Mouse (Mus musculus) layer of hippocampus, postnatal 14 days (tissue): ENCODE results near the gene Tex44. TPM values are rescaled to one million over a fixed set of nuclear protein-coding genes. Genes with fewer than 3 reads are reported as not detected.
A peak's percentile ranks its signal among the peaks of the same experiment; 100 is the strongest.

ENCODE experiments used
- DNase-seq, 2 experiments: peaks; one replicate each; pipeline ENCODE4 v3.0.0; 2021 to 2022; ENCODE audit warnings: low spot score in 2 of 2, mixed read lengths in 1 of 2
- total RNA-seq, 2 experiments: library from RNA; stranded (reverse); gene quantifications; 2 replicates each; pipeline ENCODE4 v1.2.3; 2021

Gene Tex44
- total RNA-seq, 2 experiments from 2014 or later: not detected

DNA sequence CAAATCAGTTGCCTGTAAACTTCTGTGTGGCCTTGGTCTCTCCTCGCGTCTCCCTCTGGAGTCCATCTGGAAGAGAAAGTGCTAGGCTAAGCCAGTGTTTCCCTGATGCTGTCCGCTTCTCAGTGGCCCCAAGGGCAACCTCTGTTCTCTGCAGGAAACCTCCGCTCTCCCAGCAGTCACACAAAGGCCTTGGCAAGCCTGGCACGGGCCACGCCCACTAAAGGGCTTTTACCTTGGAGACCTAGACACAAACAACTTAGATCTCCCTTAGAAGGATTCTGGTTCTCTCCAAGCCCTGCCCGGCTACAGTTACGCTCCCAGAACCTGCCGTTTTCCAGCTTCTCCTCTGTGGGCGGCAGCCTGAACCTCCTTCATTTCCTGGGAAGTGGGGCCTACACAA, 5.1 kb upstream of the Tex44 start:
- no peak for DNase-seq

DNA sequence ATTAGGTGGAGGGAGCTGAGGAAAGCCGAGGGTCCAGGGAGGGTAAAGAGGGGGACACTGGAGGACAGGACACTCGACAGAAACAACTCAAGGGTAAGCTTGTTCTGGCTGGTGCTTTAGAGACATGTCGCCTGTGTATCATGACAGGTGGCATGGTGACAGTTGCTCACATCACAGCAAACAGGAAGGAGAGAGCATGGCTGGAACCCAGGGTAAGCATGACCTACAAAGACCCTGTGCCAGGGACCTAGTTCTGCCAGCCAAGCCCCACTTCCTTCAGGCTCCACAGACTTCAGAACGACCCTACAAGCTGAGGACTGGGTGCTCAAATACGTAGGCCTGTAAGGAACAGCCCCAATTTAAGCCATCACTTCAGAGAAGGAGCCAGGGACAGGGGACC, 2.2 kb upstream of the Tex44 start:
- DNase-seq: no peak

DNA sequence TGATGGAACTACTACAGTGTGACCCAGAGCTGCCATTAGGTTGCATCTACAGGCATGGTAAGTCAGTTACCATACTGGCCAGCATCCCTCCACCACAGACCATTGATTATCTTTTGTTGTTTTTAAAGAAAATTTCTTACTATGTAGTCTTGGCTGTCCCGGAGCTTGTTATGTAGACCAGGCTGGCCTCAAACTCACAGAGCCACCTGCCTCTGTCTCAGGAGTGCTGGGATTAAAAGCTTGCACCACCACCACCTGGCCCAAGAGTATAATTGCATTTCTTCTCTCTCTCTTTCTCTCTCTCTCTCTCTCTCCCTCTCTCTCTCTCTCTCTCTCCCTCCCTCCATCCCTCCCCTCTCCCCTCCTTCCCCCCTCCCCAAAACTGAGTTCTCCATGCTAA, 1.8 kb upstream of the Tex44 start:
- no peak for DNase-seq

DNA sequence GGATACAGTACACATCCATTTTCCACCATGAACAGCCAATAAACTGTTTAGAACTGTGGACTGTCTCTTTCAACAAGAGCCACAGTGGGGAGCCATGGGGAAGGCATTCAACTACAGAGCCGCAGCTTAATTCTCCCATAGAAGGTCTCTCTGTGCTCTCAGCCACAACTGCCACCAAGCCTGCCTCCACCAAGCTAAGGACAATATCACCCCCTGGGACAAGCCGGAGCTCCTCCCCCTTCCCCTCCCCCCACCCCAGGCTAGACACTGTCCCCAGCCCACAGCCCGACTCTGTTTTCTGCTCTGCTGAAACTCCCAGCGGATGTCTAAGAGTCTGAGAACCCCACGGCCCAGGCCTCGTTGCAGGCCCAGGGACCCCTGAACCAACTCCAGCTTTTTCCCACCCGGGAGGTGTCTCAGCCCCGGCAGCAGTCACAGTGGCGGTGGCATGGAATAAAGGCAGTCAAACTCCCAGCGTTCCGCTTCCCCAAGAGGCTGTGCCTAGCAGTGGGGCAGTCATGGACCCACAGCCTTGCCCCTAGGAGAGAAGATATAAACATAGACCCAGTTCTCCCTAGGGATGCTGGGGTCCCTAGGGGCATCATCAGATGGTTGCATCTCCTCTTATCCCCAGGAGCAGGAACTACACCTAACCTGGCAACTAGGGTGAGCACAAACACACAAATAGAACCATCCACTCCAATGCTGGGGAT, 1.1 kb upstream of the Tex44 start:
- no peak for DNase-seq

DNA sequence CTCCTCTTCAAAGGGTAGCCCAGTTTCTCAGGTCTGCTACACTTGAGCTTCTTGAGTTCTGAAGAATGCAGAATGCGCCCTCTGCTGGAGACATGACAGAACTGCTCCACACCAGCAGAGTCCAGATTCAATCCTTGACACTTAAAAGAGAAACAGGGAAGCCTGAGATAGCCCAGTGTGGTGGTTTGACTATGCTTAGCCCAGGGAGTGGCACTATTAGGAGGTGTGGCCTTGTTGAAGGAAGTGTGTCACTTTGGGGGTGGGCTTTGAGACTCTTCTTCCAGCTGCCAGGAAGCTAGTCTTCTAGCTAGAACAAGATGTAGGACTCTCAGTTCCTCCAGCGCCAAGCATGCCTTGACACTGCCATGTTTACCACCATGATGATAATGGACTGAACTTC, 3.9 kb downstream of the Tex44 start:
- DNase-seq: peak; percentile 76 to 84

DNA sequence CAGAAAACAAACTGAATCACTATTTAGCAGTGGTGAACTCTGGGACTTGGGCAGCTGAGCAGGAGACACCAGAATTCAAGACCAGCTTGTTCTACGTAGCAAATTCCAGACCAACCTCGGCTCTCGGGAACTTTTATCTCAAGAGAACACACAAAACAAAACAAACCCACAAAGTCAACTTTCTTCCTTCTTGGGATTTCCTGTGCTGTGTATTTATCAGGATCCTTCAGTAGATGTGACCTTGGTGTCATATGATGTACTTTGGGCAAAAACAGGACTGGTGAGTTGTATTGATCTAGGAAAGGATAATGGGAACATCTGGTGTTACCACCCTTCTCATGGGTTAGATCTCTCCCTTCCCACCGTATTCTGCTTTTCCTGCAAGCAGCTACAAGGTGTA, 6.6 kb downstream of the Tex44 start:
- DNase-seq: no peak

DNA sequence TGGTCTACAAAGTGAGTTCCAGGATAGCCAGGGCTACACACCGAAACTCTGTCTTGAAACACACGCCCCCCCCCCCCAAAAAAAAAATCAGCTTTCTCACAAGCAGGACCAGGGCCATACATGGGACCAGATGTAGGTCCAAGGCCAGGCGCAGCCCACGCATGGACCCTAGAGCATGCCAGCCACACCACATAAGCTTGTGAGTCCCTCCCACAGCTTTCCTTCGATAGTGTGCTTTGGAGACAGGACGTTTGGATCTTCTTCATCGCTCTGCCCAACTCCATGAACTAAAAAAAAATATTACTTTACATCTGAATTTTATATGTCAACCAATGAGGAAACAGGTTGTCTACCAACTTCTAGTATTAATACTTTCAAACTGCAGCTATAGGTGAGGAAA, 7.2 kb downstream of the Tex44 start:
- DNase-seq: no peak

DNA sequence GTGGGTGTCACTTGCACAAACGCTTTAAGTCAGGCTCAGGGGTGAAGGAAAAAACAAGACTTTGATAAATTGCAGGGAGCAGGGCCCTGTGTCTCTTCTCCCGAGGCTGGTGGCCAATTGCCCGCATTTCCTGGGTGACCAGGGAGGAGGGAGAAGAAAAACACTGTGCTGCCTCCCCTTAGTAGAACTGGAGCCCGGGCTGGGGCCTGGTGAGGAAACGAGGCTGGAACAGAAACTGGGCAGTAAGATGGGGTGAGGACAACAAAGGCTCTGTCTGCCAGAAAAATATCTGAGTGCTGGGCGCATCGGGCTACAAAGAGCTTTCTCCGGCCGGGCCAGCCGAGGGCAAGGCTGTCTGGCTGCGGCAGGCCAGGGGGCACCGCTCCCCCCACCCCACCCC, 7.9 kb downstream of the Tex44 start:
- peak; percentile 81 to 85 for DNase-seq

DNA sequence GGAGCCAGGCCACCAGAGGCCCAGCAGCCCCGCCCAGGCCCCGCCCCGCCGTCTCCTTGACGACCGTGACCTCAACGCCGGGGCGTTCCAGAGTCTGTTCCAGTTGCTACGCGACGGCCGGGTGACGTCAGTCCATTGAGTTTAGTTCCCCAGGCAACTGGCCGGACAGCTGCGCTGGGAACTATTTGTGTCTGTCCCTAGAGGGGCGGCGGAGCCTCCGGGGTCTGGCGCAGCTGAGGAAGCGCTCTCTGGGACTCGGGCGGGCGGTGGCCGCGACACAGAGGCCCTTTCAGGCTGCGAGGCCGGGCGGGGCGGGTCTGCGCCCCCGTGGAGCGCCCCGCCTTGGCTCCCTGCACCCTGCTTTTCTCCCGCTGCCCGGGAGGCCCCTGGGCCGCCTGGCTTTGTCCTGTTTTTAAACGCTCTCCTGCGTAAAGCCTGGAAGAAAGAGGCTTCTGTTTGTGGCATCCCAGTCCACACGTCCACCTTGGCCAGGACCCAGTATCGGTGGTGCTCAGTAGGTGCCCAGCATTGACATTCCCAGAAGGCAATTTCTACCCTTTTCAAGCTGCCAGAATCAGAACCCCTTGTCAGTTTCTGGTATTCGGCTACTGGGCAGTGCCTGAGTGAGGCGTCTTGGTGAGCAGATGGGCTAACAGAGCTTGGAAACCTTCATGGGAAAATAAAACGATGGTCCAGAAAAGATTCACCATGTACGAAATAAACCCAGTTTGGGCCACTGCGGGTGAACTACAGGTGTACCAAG, 8.5 kb downstream of the Tex44 start:
- peak; percentile 97 to 99 for DNase-seq

DNA sequence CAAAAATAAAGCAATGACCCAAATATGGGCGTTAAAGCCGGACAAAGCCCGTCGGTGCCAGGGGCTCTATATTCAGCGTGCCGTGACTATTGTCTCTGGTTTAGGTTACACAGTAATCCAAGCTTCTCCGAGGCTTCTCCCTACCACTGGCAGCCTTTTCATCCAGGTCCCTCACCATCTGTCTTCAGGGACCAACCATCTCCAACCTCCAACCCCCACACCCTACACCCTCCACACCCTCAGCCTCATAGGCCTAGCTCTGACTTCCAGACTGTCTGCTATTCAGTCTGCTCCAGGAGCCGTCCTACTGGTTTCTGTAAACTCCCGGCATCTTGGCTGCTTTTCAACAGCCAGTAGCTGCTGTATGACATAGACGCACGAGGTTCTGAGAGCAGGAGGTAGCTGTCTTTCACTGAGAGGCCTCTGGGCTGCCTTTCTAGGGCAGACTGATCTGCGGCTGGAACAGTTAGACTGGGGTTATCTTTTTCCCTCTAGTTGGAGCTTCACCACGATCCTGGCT, 9.2 kb downstream of the Tex44 start:
- peak; percentile 56 to 75 for DNase-seq

DNA sequence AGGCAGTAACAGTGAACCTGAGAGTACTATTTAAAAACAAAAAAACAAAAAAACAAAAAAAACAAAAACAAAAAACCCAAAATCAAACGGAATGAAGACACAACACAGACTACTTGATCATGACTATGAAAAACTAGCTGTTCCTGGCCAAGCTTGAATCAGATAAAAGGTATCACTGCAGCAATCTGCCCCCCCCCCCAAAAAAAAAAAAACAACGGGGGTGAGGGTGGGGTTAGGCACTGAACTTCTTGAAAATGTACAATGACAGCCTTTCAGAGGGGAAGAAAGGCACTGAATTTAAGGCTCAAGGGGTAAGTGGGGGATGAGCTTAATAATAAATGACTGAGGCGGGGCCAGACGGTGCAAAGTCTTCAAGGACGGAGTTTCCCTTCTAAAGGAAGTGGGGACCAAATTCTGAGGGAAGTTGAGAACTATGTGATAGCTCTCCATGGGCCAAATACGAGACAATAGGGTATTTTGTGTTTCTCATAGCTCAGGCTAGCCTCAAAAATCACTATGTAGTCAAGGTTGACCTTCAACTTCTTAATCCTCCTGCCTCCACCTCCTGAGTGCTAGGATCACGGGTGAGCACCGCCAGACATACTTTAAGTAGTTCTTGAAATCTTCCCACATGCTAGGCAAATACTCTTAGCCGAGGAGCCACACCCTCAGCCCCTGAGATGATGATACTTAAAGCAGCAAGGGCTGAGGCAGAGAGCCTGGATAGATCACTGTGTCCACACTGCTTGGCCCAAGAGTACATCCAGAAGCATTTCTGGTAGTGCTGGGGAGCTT, 11.3 kb downstream of the Tex44 start:
- no peak for DNase-seq

DNA sequence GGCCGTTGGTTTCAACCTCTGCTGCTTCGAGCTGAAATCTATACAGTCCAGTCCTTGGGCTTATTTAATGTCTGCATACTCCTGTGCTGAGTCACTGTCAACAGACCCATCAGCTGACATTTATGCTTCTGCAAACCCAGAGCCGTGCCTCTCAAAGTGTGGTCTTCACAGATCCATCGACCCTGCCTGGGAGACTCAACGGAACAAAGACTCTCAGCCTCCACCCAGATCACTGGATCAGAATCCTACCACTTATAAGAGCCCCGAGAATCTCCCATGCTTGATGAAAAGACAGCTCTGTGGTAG, 11.8 kb downstream of the Tex44 start:
- no peak for DNase-seq

DNA sequence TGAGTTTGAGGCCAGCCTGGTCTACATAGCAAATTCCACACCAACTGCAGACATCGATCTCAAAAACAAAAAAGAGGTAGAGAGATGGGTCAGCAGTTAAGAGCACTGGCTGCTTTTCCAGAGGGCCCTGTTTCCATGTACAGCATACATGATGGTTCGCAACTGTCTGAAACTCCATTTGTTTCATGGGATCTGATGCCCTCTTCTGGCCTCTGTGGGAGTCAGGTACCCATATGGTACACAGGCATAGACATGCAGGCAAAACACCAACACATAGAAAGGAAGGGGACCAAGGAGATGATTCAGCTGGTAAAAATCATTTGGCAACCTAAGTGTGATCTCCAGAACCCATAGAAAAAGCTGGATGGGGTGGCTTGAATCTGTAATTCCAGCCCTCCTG, 12.4 kb downstream of the Tex44 start:
- DNase-seq: no peak

DNA sequence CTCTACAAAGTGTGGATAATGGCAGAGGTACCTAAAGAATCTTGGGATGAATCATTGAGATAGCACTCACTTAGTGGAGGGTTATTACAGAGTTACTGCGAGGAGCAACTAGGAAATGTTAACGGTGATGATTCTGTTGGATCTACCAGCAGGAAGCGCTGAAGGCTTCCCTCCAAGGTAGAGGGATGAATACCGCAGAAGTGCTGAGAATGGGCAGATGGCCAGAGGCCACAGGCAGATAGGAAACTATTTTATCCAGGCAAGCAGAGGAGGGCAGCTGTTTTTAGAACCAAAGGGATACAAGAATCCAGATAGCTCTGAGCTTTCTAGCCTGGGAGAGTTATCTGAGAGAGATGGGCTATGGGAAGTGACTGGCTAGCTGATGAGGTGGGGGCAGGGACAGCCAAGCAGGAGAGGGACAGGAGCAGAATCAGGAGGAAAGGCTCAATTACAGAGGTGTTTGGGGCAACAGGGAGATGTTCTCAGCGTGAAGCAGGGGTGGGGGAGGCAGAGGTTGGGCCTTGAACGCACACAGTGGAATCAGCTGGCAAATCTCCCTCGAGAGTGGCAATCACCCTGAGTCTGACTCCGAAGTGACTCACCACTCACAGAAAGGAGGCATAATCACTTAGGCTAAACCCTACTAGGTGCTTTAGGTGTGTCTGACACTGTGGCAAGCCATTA, 13.5 kb downstream of the Tex44 start:
- DNase-seq: no peak

DNA sequence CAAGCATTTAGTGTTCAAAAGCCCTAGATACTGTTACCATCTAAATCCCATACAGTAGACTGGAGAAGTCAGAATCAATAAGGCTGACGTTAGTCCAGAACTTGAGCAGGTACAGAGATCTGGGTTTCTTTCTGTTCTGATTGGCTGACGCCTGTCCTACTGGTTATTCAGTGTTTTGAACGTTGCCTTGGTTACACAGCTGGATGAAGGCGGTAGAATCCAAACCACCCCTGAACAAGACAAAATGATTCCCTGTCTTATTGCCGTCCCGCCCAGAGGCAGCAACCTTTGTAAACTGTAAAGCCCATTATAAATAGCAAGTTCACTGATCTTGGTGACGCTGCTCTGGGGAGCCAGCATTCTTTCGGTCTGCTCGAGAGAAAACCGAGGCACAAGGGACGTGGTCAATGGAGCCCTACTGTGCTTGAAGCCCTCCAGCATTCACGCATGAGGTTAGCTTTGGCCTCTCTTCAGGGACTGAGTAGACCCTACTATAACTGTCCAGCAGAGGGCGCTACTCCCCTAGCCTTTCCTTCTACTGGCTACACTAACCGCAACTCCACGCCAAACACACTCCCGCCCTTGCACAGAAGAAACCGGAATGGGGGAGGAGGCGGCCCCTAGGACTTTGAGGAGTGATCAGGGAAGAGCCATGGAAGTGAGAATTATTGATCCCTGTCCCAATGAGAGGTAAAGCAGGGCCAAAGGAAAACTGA, 14.2 kb downstream of the Tex44 start:
- DNase-seq: peak; percentile 94 to 96

DNA sequence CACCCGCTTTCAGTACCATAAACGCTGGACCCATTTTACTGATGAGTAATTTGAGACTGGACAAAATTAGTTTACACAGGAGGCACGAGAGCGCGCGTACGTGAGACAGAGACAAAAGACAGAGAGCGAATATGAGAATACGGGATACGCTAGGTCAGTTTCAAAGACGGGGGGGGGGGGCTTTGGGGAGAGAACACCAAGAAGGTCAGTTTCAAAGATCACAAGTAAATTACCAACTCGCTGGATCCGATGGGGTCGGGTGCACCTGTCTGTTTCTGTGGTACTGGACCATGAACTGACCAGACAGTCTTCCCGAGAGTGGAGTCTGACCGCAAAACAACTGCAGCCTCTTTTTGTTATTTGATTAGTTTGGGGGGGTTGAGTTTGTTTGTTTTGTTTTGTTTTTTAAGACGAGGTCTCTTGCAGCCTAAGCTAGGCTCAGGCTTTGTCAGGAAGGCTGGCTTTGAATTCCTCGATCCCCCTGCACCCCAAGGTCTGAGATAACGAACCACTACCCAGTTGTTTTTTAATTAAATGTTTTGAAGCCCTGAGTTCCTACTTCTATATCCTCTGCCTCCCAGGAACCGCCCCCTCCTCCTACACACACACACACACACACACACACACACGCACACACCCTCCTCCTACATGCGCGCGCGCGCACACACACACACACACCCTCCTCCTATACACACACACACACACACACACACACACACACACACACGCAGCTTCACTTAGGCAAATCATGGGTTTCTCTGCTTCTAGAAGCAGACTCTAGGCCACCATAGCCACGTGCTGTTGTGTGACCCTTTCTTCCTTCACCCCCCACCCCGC, 15.0 kb downstream of the Tex44 start:
- DNase-seq: peak in 1 of 2 experiments; percentile 49

DNA sequence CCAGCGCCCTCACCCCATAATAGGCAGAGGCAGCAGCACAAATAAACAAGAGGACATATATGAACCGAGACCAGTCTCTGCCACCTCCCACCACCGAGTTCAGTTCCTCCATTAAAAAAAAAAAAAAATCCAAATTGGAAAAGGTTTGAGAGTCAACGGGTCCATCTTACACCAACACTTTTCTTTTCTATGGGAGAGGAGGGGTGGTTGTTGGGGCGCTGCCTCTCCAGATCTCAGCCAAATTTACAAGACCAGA, 15.5 kb downstream of the Tex44 start:
- DNase-seq: no peak

DNA sequence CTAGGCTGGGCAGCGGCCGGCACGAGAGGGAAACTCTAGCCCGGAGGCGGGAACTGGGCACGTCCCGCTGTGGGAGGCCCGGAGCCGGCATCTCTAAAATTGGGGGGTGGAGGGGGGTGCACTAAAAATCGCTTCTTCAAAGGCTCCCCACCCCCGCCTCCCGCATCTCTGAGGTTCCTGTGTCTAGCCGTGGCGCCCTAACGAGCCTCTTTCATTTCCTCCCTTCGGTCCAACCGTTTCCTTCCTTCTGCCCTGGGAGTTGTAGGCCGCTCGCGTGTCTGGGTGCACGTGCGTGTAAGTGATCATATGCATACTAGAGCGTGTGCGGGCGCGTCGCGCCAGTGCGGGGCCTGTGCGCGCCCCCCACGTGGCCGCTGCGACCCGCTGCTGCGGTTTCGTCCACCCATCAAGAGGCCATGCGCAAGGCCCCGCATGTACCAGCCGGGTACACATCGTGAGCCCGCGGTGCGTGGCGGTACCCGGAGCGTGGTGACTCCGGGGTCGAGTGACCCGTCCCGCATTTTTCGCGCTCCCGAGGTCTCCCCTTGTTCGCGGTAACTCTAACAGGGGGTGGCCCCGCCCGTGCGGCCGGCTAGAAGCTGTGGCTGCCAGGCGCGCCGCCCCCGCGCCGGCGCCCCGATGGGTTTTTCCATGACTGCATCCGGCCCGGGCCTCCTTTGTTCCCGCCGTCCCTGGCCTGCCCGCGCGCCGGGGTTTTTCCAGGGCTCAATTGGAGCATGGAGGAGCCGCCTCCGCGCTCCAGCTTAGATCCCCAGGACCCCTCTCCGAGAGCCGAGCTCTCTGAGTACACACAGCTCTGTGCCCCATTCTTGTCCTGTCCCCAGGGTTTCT, 16.1 kb downstream of the Tex44 start:
- DNase-seq: peak; percentile 85 to 87

DNA sequence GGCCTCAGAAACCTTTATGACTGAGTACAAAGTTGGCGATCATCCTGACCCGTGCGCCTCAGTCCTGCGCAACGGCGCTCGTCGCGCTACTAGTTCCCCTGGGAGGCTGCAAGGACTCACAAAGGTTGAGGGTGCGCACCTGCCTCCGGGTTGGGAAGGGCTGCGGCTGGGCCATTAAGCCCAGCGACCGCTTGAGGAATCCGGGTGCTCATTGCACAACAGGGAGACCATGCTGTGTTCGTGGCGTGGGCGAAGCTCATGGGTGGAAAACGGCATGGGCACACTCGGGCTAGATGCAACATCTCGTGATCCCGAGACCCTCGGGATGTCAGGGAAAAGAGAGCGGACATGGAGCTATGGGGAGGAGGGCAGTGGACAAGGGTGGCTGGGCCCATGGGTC, 16.7 kb downstream of the Tex44 start:
- DNase-seq: no peak
